Mouse (Mus musculus): ENCODE data around the gene N4bp3.

DNA sequence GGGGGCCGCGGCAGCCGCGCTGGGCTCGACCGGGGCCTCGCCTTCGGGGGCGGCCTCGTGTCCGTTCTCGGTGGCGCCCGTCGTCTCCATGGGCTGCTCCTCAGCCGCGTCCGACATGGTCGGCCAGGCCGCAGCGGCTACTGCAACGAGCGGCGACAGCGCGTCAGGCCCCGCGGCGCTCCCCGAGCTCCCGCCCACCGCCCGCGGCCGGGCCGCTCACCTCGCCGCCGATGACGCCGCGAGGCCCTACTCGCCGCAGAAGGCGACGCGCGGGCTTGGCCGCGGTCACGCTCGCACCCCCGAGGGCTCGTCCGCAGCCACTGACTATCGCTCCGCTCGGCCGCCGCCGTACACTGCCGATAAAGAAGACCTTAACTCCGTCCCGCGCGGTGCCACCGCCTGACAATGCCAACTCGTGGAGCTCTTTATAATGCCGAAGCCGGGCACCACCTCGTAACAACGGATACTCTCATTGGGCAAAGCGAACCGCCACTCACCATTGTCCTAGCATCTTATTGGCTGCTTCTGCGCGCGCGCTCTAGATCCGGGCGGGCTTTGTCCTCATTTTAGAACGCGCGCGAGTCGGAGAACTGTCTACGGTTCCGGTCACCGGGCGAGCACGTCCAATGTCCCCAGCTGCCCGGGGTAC lies 44.1 kb downstream of the N4bp3 start, which contains the start of gene Hnrnpab:
- peak; percentile 99 for TF ChIP-seq POLR2A (IDR thresholded peaks at IDR 0.05; ENCODE audit: low read depth, low read length)
- no peak for TF ChIP-seq CTCF (conservative IDR thresholded peaks at IDR 0.05; ENCODE audit: insufficient read depth, insufficient read length, low read depth, low read length)

All from kidney, adult 2 months (tissue).